Comparison of ENCODE assay signal across 21 mouse cellular contexts in the genomic region with DNA sequence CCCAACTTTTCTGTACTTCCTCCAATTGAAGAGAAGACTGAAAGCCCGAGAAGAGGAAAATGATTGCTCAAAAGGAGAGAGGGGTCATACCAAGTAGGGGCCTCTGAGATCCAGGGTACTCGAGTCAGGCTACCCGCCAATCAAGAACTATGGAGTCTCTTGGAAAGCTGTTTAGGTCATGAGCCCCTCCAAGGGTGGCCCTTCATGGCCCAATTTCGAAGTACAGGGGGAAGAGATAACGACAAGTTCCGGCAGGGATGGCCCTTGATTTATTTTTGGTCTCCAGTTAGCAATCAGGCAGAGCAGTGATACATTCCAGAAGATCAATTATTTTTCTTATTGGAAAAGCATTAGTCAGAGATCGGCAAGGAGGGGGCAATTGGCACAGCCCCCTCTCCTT. TPM values are rescaled to one million over a fixed set of nuclear protein-coding genes. Genes with fewer than 3 reads are reported as not detected.
A peak's percentile ranks its signal among the peaks of the same experiment; 100 is the strongest.
DNase-seq lines count a peak whose midpoint lies in the region; ATAC-seq and TF ChIP-seq lines count a peak whose summit lies in the region.
"Had no signal": no experiment of that assay in that cellular context is flagged by ENCODE, and none has a peak within 500 bp of the region (broad histone marks: within the 10 kb centered on the region; RNA-seq: fewer than 3 reads in every experiment).

No protein-coding gene starts in this region.

- no peaks in the 10 kb centered on the region for H3K36me3 ChIP-seq in kidney, adult 2 months (ENCODE audit: control insufficient read depth, insufficient read depth, low read length)
- no peaks in the 10 kb centered on the region for H3K36me3 ChIP-seq in testis, adult 2 months (ENCODE audit: control insufficient read depth, insufficient read depth, low read length)
- no peaks in the 10 kb centered on the region for H3K36me3 ChIP-seq in neural tube, embryonic 12.5 days
- H3K36me3 ChIP-seq in hindbrain, embryonic 11.5 days (ENCODE audit: control insufficient read depth, insufficient read depth, low read length): no peaks in the 10 kb centered on the region
- H3K36me3 ChIP-seq: embryonic facial prominence, embryonic 13.5 days; heart, embryonic 12.5 days had no signal

- H3K9ac ChIP-seq in neural tube, embryonic 12.5 days: peak overlapping the region; percentile 91
- no peak overlapping the region for H3K9ac ChIP-seq in hindbrain, embryonic 11.5 days (ENCODE audit: low read depth, low read length)
- H3K9ac ChIP-seq: embryonic facial prominence, embryonic 13.5 days; heart, embryonic 12.5 days had no signal

- ATAC-seq in neural tube, embryonic 12.5 days (ENCODE audit: low FRiP score, low read depth): no peak
- no peak for ATAC-seq in hindbrain, embryonic 11.5 days (ENCODE audit: low FRiP score)
- ATAC-seq: hindbrain, postnatal 0 days had no signal

- H3K4me2 ChIP-seq in neural tube, embryonic 12.5 days (replicated peaks): peak overlapping the region; percentile 86
- no peak overlapping the region for H3K4me2 ChIP-seq in hindbrain, embryonic 11.5 days (replicated peaks; ENCODE audit: low read depth, low read length)
- H3K4me2 ChIP-seq: embryonic facial prominence, embryonic 13.5 days; heart, embryonic 12.5 days had no signal

- no peaks in the 10 kb centered on the region for H3K9me3 ChIP-seq in neural tube, embryonic 12.5 days
- H3K9me3 ChIP-seq in hindbrain, embryonic 11.5 days (ENCODE audit: control insufficient read depth, low read length): no peaks in the 10 kb centered on the region
- H3K9me3 ChIP-seq: embryonic facial prominence, embryonic 13.5 days; heart, embryonic 12.5 days had no signal

- DNase-seq in kidney, adult 2 months: no peak
- no peak for DNase-seq in kidney, adult 11 months
- DNase-seq in testis, postnatal 14 days (ENCODE audit: low spot score): no peak
- DNase-seq in retina, embryonic 14.5 days (ENCODE audit: low spot score): no peak
- no peak for DNase-seq in left cerebral cortex, adult 8-10 months (ENCODE audit: low spot score in 2 of 2)
- no peak for DNase-seq in hindbrain, embryonic 11.5 days (ENCODE audit: low spot score)
- DNase-seq: cerebellum, adult 9-11 months; lung, adult 18-20 months; thymus, postnatal 4 days had no signal

- TF ChIP-seq CTCF in kidney, adult 2 months (conservative IDR thresholded peaks at IDR 0.05; ENCODE audit: insufficient read depth, insufficient read length, low read depth, low read length): no peak
- no peak for TF ChIP-seq CTCF in testis, adult 2 months (IDR thresholded peaks at IDR 0.05; ENCODE audit: control insufficient read depth, insufficient read depth, insufficient replicate concordance, low read depth, low read length)

- no peak for TF ChIP-seq POLR2A in kidney, adult 2 months (IDR thresholded peaks at IDR 0.05; ENCODE audit: low read depth, low read length)
- no peak for TF ChIP-seq POLR2A in testis, adult 2 months (IDR thresholded peaks at IDR 0.05; ENCODE audit: control insufficient read depth, low read depth, low read length)

- 50% methylated on average over 7 of the region's 7 CpGs for WGBS in kidney, adult 2 months
- 2% methylated on average over 7 of the region's 7 CpGs for WGBS in neural tube, embryonic 12.5 days
- WGBS in hindbrain, embryonic 11.5 days: 2% methylated on average over 7 of the region's 7 CpGs

- peak overlapping the region; percentile 47 for H3K27ac ChIP-seq in kidney, adult 2 months (ENCODE audit: insufficient read depth, low read depth, low read length)
- peak overlapping the region; percentile 53 for H3K27ac ChIP-seq in testis, adult 2 months (ENCODE audit: control insufficient read depth, insufficient read depth, low read depth, low read length)
- H3K27ac ChIP-seq in neural tube, embryonic 12.5 days: peak overlapping the region; percentile 96
- H3K27ac ChIP-seq in hindbrain, embryonic 11.5 days (ENCODE audit: low read depth, low read length): no peak overlapping the region
- H3K27ac ChIP-seq: embryonic facial prominence, embryonic 13.5 days; gastrocnemius, adult 2 months; hindbrain, postnatal 0 days; left cerebral cortex, adult 2 months had no signal

- H3K27me3 ChIP-seq in kidney, adult 2 months (replicated peaks; ENCODE audit: control insufficient read depth, insufficient read depth, low read length): no peaks in the 10 kb centered on the region
- peaks cover 13% of the 10 kb centered on the region for H3K27me3 ChIP-seq in testis, adult 2 months (ENCODE audit: control insufficient read depth, insufficient read depth, low read length)
- peaks cover 27% of the 10 kb centered on the region for H3K27me3 ChIP-seq in neural tube, embryonic 12.5 days (replicated peaks)
- H3K27me3 ChIP-seq in hindbrain, embryonic 11.5 days (ENCODE audit: control insufficient read depth, insufficient read depth, low read length): peaks cover 98% of the 10 kb centered on the region

- peak overlapping the region; percentile 53; the same call in 1 of the 2 replicates for H3K4me3 ChIP-seq in kidney, adult 2 months (ENCODE audit: insufficient read depth, low read depth, low read length)
- no peak overlapping the region for H3K4me3 ChIP-seq in testis, adult 2 months (ENCODE audit: control insufficient read depth, low read depth, low read length)
- H3K4me3 ChIP-seq in neural tube, embryonic 12.5 days: peak overlapping the region; percentile 62
- H3K4me3 ChIP-seq in hindbrain, embryonic 11.5 days (ENCODE audit: low read depth, low read length): no peak overlapping the region
- H3K4me3 ChIP-seq: embryonic facial prominence, embryonic 13.5 days; heart, embryonic 12.5 days; left cerebral cortex, adult 2 months had no signal

- H3K4me1 ChIP-seq in kidney, adult 2 months (ENCODE audit: control insufficient read depth, insufficient read depth, low read length): 0 out of 2 replicates have a peak, but pooled peaks cover 2% of the 10 kb centered on the region
- H3K4me1 ChIP-seq in testis, adult 2 months (ENCODE audit: control insufficient read depth, insufficient read depth, low read length): peaks cover 5% of the 10 kb centered on the region
- peaks cover 74% of the 10 kb centered on the region for H3K4me1 ChIP-seq in neural tube, embryonic 12.5 days
- 0 out of 2 replicates have a peak, but pooled peaks cover 5% of the 10 kb centered on the region for H3K4me1 ChIP-seq in hindbrain, embryonic 11.5 days (replicated peaks; ENCODE audit: control insufficient read depth, insufficient read depth, low read length)

RNA-seq across cellular contexts. Expression of a gene that starts 1.4 kb away (rescaled TPM):
- polyA plus RNA-seq in kidney, adult 2 months (2012; rRNA removed): 3.4 and 4.0 TPM in 2 replicates
- 0.15 and 0.34 TPM in 2 replicates for polyA plus RNA-seq in testis, adult 2 months (2012; rRNA removed)
- polyA plus RNA-seq in neural tube, embryonic 12.5 days (2016; fragmentation: Nextera tagmentation; extraction: Ambion mirVana): 44.5 and 65.6 TPM in 2 replicates
- not detected for total RNA-seq in left cerebral cortex, adult 8-10 months (2022)
- polyA plus RNA-seq in hindbrain, embryonic 11.5 days (2014; fragmentation: Nextera tagmentation; extraction: Ambion mirVana): not detected in 2 replicates
- total RNA-seq: granulocyte monocyte progenitor cell, adult 5-6 weeks; heart, postnatal 25 days; layer of hippocampus, adult 8-10 months; left cerebral cortex, adult 2 months; liver, adult 2 months; megakaryocyte-erythroid progenitor cell, adult 5-6 weeks had no signal
- polyA plus RNA-seq: embryonic facial prominence, embryonic 13.5 days; hindbrain, postnatal 0 days; liver, adult 2 months had no signal

RNA-seq across cellular contexts. Expression of a gene that starts 6.3 kb away (rescaled TPM):
- 24.7 and 25.4 TPM in 2 replicates for polyA plus RNA-seq in kidney, adult 2 months (2012; rRNA removed)
- 1.0 and 1.1 TPM in 2 replicates for polyA plus RNA-seq in testis, adult 2 months (2012; rRNA removed)
- 68.8 and 77.1 TPM in 2 replicates for polyA plus RNA-seq in neural tube, embryonic 12.5 days (2016; fragmentation: Nextera tagmentation; extraction: Ambion mirVana)
- total RNA-seq in left cerebral cortex, adult 8-10 months (2022): not detected
- 0.45 and 5.4 TPM in 2 replicates for polyA plus RNA-seq in hindbrain, embryonic 11.5 days (2014; fragmentation: Nextera tagmentation; extraction: Ambion mirVana)
- total RNA-seq: granulocyte monocyte progenitor cell, adult 5-6 weeks; heart, postnatal 25 days; layer of hippocampus, adult 8-10 months; left cerebral cortex, adult 2 months; liver, adult 2 months; megakaryocyte-erythroid progenitor cell, adult 5-6 weeks had no signal
- polyA plus RNA-seq: embryonic facial prominence, embryonic 13.5 days; liver, adult 2 months had no signal

RNA-seq across cellular contexts. Expression of a gene that starts 15.5 kb away (rescaled TPM):
- polyA plus RNA-seq in kidney, adult 2 months (2012; rRNA removed): 5.5 and 7.3 TPM in 2 replicates
- polyA plus RNA-seq in testis, adult 2 months (2012; rRNA removed): 2.1 and 2.6 TPM in 2 replicates
- polyA plus RNA-seq in neural tube, embryonic 12.5 days (2016; fragmentation: Nextera tagmentation; extraction: Ambion mirVana): 45.2 and 47.4 TPM in 2 replicates
- not detected for total RNA-seq in left cerebral cortex, adult 8-10 months (2022)
- not detected in 2 replicates for polyA plus RNA-seq in hindbrain, embryonic 11.5 days (2014; fragmentation: Nextera tagmentation; extraction: Ambion mirVana)
- total RNA-seq: granulocyte monocyte progenitor cell, adult 5-6 weeks; heart, postnatal 25 days; hindbrain, postnatal 0 days; layer of hippocampus, adult 8-10 months; left cerebral cortex, adult 2 months; liver, adult 2 months; megakaryocyte-erythroid progenitor cell, adult 5-6 weeks had no signal
- polyA plus RNA-seq: embryonic facial prominence, embryonic 13.5 days; heart, embryonic 12.5 days; hindbrain, postnatal 0 days; liver, adult 2 months had no signal

RNA-seq across cellular contexts. Expression of a gene that starts 24.5 kb away (rescaled TPM):
- 4.0 and 4.1 TPM in 2 replicates for polyA plus RNA-seq in kidney, adult 2 months (2012; rRNA removed)
- 0.53 and 0.66 TPM in 2 replicates for polyA plus RNA-seq in testis, adult 2 months (2012; rRNA removed)
- polyA plus RNA-seq in neural tube, embryonic 12.5 days (2016; fragmentation: Nextera tagmentation; extraction: Ambion mirVana): 32.1 and 35.5 TPM in 2 replicates
- not detected for total RNA-seq in left cerebral cortex, adult 8-10 months (2022)
- polyA plus RNA-seq in hindbrain, embryonic 11.5 days (2014; fragmentation: Nextera tagmentation; extraction: Ambion mirVana): 21.0 and 21.6 TPM in 2 replicates
- total RNA-seq: granulocyte monocyte progenitor cell, adult 5-6 weeks; heart, postnatal 25 days; layer of hippocampus, adult 8-10 months; left cerebral cortex, adult 2 months; megakaryocyte-erythroid progenitor cell, adult 5-6 weeks had no signal
- polyA plus RNA-seq: liver, adult 2 months had no signal

RNA-seq across cellular contexts. Expression of a gene that starts 25.2 kb away (rescaled TPM):
- polyA plus RNA-seq in kidney, adult 2 months (2012; rRNA removed): 16.4 and 16.7 TPM in 2 replicates
- 0.29 and 0.31 TPM in 2 replicates for polyA plus RNA-seq in testis, adult 2 months (2012; rRNA removed)
- 62.1 and 77.3 TPM in 2 replicates for polyA plus RNA-seq in neural tube, embryonic 12.5 days (2016; fragmentation: Nextera tagmentation; extraction: Ambion mirVana)
- not detected for total RNA-seq in left cerebral cortex, adult 8-10 months (2022)
- polyA plus RNA-seq in hindbrain, embryonic 11.5 days (2014; fragmentation: Nextera tagmentation; extraction: Ambion mirVana): not detected in 2 replicates
- total RNA-seq: granulocyte monocyte progenitor cell, adult 5-6 weeks; heart, postnatal 25 days; hindbrain, postnatal 0 days; layer of hippocampus, adult 8-10 months; left cerebral cortex, adult 2 months; liver, adult 2 months; megakaryocyte-erythroid progenitor cell, adult 5-6 weeks had no signal
- polyA plus RNA-seq: heart, embryonic 12.5 days; hindbrain, postnatal 0 days; liver, adult 2 months had no signal

Comparison
In these comparisons a context has a peak if more than half of its experiments do, and no peak if none do; other contexts are left out.
1. H3K4me3 ChIP-seq: peak in kidney, adult 2 months (single experiment) and neural tube, embryonic 12.5 days (single experiment); none in testis, adult 2 months (single experiment) and hindbrain, embryonic 11.5 days (single experiment).